Mouse (Mus musculus): ENCODE results near the gene Vinac1.

Vinac1 gene

DNA sequence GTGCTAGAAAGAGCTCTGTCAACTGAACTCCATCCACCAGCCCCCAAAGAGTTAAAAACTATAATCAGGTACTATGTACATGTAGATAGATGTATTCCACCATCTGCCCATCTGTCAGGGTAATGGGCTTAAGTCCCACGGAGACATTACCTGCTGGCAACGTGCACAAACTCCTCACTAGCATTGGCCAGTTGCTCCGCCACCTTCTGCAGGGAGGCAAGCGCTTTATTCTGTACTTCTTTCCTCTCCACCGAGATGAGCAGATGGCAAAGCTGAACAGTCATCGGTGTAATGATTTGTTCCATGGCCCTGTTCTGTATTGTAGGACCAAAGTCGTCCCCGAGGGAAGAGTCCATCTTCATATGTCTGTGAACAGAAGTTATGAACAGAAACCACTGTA lies at the start of gene Vinac1:
Vinac1 (minus strand) TSS at position 362 of the 400 bp plus-strand sequence.
- no peak for DNase-seq (ENCODE audit: extremely low spot score, low spot score)

DNA sequence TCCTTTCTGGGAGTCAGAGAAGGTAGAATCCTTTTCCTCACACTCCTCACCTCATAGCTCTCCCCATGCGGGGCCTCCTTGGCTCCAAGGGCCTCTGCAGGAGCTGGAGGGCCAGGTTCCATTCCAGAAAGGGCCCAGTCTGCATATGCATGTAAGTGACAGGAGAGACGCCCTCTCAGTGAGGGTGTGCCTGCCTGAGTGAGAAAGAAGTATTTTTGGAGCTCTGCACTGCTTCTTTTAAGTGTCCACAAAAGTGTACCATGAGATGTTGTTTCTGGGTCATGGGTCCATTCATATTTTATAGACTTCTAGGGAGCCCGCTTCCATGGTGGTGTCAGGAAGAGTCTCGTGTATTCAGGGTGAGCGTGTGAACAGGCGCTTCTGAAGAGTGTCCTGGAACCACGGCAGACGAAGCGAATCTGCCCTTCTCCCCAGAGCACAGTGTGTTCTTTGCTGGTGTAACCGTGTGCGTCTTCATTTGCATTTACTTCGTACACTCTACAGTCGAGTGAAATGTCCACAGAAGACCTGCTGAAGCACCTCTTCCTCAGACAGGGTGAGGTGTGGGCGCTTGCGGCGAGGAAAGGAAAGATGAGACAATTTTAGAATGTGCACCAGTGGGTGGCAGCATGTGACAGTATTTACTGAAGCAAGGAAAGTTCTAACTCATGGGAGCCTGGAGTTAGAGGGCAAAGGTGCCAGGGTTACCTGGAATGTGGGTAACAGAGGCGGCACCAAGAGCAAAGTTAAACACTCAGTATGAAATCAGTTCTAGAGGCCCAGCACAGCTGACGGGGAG lies 46.2 kb upstream of the Vinac1 start:
- DNase-seq (ENCODE audit: extremely low spot score, low spot score) = no peak

DNA sequence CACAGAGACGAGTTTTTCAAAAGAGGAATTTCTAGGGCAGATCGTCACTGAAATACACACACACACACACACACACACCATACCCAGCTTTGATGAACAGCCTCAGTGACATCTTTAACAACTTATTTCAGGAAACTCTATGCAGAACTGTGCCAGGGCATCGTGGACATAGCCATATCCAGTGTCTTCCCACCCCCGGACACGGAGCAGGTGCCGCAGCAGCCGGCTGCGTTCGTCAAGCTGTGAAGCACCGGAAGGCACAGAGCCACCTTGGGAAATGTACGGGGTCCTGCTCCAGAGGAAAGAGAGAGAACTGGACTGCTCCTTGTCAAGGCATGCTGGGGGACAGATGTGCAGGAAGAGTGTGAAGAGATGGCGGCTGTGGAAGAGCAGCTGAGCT lies 44.8 kb upstream of the Vinac1 start:
- DNase-seq (ENCODE audit: extremely low spot score, low spot score) = no peak

DNA sequence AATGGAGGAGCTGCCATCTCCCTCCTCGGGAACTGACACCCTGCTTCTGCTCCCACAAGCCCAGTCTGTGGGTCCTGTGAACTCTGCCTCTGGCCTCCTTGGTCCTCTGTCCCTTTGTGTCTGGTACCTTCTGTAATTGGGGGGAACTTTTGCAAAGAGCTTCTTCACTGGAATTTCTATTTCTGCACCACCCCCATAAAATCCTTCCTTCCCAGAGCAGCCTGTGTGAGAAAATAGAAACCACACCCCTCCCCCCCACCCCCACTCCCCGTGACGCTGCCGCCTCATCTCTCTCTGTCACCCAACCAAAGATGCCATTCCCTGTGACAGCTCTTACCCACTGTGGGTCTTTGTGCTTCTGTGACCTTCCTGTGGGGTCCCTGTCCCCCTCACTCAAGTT lies 42.4 kb upstream of the Vinac1 start:
- DNase-seq (ENCODE audit: extremely low spot score, low spot score) = no peak

DNA sequence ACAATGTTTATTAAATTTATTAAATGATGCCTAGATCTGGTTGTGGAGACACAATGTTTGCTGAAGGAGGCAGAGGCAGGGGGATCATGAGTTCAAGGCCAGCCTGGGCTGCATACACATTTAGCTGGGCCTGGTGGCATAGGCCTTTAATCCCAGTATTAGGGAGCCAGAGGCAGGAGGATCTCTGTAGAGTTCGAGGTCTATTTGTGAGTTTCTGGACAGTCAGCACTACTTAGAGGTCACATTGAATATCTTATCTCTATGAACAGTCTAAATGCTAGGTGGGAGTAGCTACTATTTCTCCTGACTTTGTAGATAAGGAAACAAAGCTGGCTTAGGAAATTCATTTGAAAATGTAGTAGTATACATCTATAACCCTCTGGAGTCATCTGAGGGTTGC lies 39.5 kb upstream of the Vinac1 start:
- DNase-seq (ENCODE audit: extremely low spot score, low spot score) = no peak

DNA sequence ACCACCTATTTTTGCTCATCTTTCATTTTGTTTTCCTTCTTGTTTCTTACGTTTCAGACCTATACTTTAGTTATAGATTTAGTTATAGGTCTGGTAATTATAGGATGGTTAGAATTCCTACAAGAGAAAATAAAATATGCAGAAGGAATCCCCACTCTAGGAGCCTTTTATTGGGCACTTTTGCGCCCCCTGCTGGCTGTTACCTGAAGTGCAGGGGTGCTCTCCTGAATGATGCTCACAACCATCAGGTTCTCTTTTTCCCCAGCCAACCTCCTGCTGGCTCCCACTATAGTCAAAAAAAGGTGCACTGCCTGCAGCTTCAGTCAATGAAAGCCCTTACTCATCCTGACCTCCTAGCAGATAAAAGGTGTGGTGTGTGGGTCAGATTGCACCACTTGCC lies 37.0 kb upstream of the Vinac1 start:
- peak; percentile 50 for DNase-seq (ENCODE audit: extremely low spot score, low spot score)

DNA sequence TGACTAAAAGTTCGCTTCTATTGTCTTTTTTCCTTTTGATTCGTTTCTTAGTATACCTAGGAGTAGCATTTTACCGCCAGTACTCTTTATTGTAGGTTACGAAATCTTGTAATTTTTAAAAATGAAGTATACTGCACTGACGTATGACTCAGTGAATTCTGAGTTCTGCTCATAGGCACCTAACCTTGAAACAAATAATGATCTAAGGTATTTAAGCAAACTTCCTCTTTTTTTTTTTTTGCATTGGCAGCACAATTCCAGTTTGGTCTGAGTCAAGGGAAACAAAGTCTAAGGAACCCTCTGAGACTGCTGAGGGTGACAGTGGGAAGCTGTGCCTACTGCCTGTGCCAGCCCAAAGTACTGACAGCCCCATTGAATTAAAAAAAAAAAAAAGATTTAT lies 35.5 kb upstream of the Vinac1 start:
- DNase-seq (ENCODE audit: extremely low spot score, low spot score) = no peak

DNA sequence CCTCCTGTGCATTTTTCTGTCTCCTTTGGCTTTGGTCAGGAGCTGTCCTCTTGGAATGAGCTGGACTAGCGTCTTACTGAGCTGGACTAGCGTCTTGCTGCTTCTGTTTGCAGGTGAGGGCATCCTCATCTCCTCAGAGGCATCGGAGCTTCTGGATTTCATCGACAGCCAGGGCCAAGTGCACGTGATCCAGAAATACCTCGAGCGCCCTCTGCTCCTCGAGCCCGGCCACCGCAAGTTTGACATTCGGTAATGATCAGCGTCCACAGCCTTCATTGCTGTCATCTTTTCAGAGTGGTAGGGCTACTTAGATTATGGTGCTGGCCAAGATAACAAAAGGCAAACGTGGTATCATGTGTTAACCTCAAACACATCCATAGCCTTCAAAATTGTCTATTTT lies 33.1 kb upstream of the Vinac1 start:
- no peak for DNase-seq (ENCODE audit: extremely low spot score, low spot score)

DNA sequence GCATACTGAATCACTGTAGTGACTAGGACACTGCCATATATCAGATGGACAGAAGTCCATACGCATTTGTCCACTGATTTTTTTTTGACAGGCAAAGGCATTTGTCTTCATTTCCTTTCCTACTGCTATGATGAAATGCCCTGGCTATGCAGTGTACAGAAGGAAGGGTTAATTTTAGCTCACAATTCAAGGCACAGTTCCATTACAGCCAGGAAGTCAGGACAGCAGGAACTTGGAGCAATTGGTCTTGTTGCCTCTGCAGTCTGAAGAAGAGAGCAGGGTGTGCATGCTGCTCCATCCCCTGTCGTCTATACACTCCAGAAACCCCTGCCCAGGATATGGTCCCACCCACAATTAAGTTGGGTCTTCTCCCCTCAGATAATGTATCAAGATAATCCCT lies 31.2 kb upstream of the Vinac1 start:
- DNase-seq (ENCODE audit: extremely low spot score, low spot score) = no peak

DNA sequence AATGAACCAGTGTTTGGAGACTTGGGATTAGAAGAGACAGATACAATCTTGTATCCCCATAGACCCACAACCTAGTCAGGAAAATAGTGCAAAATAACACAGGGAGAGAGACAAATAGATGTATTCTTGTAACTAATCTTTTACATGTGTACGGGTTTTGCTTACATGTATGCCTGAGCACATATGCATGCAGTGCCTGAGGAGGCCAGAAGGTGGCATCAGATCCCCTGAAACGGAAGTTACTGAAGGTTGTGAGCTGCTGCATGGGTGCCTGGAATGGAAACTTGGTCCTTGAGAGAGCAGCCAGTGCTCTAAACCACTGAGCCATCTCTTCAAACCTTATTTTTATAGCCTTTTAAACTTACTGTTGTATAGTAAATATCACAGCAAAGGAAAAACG lies 30.3 kb upstream of the Vinac1 start:
- DNase-seq (ENCODE audit: extremely low spot score, low spot score) = peak; percentile 22

DNA sequence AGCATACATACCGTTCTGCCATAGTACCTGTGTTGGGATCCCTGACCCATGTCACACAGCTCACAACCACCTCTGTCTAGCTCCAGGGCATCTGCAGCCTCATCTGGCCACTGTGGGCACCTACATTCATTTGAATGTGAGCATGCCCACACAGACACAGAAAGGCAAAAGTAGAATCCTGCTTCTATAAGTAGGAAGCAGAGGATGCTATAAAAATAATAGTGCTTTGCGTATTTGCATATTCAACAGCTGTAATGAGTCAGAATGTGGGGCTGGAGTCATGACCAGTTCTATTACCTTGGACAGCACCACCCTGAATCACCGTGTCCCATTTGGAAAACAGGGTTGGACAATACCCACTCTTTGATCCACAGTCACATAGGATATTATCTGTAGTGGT lies 22.3 kb upstream of the Vinac1 start:
- no peak for DNase-seq (ENCODE audit: extremely low spot score, low spot score)

DNA sequence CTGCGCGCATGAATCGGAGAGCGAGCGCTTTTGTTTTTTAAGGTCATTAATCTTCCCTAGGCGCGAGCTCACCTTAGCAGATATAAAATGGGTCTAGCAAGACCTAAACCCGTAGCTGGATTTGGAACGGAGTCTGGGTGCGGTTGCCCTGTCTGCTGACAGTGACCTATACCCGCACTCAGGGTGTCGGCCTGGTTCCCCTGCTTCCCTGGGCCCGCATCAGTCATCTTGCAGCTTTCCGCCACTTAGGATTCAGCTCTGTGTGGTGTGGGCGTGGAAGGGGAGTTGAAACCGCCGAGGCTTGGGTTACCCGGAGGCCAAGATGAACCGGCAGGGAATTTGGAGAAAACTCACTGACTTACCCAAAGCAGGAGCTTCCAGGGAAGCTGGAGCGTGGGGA lies 18.4 kb upstream of the Vinac1 start:
- DNase-seq (ENCODE audit: extremely low spot score, low spot score) = peak; percentile 71

DNA sequence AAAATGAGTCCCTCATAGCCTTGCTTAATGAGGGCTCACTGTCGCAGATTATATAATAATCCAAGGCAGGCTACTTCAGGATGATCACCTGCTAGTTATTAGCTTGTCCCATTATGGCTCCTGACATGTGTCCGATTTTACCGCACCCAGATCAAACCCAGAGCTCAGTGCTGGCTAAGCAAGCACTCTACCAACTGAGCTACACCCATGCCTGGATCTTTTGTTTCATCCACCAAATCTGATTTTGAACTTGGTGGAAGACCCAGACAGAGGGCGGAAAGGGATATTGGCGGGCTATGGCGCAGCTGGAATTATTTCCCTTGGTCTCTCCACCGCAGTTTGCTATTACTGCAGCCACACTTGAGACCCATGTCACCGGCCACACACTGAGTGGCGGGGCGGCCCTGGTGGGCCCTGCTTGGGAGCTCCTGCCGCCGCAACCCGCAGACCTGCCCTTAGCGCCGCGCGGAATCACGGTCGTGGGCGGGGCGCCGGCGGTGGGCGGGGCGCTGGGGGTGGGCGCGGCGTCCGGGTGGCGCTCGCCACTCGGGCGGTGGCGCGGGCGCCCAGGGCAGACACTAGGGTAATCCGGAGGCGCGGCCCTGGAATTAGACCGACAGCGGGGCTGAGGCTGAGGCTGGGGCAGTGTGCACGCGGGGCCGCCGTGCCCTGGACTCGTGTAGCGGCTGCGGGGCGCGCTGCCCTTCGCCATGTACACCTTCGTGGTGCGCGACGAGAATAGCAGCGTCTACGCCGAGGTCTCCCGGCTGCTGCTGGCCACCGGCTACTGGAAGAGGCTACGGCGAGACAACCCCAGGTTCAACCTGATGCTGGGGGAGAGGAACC lies 17.7 kb upstream of the Vinac1 start, which contains the start of gene Ttl:
Ttl (plus strand) TSS at position 506 of the 846 bp plus-strand sequence.
- DNase-seq (ENCODE audit: extremely low spot score, low spot score) = peak; percentile 83

DNA sequence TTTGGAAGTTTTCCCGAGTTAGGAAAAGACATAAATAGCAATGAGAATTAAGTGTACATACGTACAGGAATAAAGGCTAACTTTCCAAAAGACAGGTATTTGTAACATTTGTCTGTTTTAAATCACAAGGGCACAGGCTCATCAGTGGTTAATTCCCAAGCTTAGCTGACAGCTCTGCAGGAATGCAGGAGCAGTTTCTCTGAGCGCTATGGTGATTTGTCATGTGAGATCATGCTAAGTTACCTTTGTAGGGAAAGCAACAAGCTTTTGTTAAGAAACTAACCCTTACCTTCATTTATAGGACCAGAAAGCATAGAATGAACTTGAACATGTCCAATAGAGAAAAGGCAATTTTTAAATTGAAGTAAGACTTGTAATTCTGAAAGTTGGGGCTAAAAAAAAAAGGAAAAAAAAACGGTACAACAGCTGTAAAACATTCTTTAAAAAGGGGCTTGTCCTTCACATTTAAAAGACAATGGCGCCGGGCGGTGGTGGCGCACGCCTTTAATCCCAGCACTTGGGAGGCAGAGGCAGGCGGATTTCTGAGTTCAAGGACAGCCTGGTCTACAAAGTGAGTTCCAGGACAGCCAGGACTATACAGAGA lies 13.6 kb upstream of the Vinac1 start:
- no peak for DNase-seq (ENCODE audit: extremely low spot score, low spot score)

DNA sequence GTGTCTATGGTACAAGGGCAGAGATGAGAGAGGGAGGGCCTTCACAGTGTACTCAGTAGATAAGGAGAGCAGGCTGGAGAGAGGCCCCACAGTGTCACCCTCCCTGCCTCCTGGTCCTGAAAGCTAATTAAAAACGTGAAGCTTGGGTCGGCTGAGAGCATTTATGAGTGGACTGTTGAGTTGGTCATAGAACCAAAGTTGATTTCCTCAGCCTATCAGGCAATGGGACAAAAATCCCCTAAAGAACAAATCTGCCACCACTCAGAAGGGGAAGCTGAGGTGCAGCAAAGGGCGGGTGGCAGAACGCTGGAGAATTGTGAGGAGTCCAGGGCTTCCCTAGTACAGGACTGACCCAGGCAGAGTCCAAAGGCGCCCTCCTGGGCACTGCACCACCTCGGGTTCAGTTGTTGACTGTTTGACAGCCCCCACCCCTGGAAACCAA lies 10.0 kb upstream of the Vinac1 start:
- DNase-seq (ENCODE audit: extremely low spot score, low spot score) = no peak

DNA sequence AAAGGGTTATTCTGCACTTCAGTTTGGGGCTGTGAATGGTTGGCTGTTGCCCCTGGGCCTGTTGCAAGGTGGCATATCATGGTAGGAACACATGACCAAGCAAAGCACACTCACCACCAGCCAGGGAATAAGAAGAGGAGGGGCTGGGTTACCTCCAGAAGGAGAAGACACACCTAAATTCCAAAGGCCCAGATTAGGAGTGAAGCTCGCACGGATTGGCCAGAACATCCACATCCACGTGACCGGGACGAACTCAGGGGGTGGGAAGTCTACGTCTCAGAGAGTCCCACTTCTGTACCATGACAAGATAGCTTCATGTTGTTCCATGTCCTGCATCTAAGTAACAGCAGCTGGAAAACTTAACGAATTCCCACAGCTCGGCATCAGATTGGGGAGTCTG lies 9.3 kb upstream of the Vinac1 start:
- no peak for DNase-seq (ENCODE audit: extremely low spot score, low spot score)

DNA sequence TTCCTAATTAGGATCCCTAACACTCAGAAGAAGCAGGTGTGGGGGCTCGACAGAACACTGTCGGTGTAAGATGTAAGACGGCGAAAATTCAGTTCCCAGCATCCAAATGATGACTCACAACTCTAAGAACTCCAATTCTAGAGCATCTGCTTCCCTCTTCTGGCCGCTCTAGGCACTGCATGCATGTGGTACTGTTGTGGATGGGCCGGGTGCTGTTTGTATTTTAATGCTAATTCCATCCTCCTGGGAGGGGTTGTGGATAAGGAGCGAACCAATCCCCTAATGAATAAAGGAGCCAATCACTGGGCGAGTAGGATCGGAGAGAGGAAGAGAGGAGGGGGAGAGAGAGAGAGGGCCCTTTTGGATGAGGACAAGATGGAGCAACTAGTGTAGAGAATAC lies 8.6 kb upstream of the Vinac1 start:
- DNase-seq (ENCODE audit: extremely low spot score, low spot score) = no peak

DNA sequence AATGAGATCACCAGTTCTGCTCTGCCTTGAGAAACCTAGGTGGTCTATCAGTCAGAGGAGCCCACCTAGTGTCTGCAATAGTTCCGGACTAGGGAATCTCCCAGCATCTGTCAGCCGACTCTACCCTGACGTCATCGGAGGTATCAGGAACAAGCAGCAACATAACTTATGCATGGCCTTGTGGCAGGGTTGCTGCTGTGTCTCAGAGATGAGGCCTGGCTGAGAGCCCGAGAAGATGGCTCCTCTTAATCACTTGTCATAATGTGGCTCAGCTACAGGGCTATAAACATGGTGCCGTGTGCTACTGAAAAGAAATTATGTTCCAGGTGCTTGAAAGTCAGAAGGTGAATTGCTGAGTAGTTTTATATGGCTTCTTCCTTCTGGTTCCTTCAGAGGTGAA lies 7.8 kb upstream of the Vinac1 start:
- DNase-seq (ENCODE audit: extremely low spot score, low spot score) = no peak

DNA sequence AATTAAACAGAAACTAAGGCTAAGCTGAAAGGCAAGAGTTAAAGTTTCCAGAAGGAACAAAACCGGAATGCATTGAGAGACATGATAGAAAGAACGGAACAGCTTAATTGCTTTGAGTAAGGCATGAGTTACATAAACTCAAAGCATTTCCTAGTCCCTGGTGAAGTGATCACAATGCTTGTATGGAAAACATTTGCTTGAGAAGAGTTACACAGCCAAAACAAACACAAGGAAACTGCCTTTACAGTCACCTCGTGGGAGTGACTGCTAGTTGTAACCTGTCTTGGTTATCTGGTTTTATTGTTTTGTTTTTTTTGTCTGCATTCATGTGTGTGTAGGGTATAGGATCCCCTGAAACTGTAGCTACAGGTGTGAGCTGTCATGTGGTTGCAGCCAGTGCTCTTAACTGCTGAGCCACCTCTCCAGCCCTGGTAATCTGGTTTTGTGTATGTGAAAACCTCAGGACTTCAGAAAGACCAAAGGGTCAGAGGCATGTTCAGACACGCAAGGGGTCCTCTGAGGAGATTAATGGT lies 4.5 kb upstream of the Vinac1 start:
- no peak for DNase-seq (ENCODE audit: extremely low spot score, low spot score)

DNA sequence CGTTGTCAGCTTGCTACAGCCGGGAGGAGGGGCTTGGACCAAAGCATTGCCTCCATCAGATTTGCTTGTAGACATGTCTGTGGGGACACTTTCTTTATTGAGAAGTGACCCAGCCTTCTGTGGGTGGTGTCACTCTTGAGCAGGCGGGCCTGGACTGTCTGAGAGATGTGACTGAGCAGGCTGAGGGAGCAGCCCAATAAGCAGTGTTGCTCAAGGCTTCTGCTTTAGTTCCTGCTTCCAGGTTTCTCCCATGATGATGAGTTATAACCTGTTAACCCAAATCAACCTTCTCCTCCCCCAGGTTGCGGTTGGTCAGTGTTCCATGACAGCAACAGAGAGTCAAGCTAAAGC lies 1.2 kb downstream of the Vinac1 start:
- no peak for DNase-seq (ENCODE audit: extremely low spot score, low spot score)

DNA sequence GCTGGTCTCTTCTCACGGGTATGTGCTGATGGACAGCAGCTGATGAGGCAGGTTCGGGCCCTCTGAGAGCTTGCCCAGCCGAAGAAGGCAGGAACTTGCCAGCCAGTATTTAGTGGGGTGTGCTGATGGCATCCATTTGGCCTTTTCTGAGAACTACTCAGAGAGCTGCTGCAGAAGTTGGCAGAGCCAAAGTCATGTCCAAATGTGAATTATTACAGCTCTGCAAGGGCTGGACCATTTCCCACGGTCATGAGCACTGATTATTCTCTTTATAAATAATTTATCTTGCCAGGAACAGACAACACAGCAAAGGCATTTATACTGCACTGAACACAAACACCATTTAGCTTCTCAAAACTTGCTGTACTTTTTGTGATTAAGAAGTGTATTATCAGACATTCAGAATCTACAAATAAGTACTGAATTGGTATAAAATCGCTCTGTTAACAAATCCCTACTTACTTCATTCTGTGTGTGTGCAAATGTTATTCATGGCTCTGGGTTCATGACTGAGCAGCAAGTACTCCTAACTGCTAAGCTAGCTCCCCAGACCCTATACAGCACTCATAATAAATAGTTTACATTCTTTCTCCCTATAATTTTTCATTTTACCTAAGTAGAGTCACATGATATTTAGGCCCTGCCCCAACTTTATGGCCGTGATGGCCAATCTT lies 1.7 kb downstream of the Vinac1 start:
- no peak for DNase-seq (ENCODE audit: extremely low spot score, low spot score)
